Mouse (Mus musculus) right cerebral cortex, postnatal 25 days (tissue): ENCODE results near the gene Efcab12.
A peak's percentile ranks its signal among the peaks of the same experiment; 100 is the strongest.

ENCODE experiments used
- DNase-seq: peaks from one replicate; pipeline ENCODE4 v3.0.0; 2022

Efcab12 gene

GRCm38 (mm10) chr6:115791016-115791415 is 47.2 kb downstream of the Efcab12 start:
- DNase-seq = no peak

- DNase-seq = no peak
Observed at GRCm38 (mm10) chr6:115782781-115783180, 55.4 kb downstream of the Efcab12 start.

- no peak for DNase-seq
Observed at GRCm38 (mm10) chr6:115776363-115776762, 61.8 kb downstream of the Efcab12 start.

- no peak for DNase-seq
Observed at GRCm38 (mm10) chr6:115775838-115776237, 62.4 kb downstream of the Efcab12 start.

GRCm38 (mm10) chr6:115774501-115774921 is 63.7 kb downstream of the Efcab12 start, which contains the start of gene Cand2:
Gene Cand2, plus strand, starts transcription at chr6:115774538.
- DNase-seq = peak; percentile 8

GRCm38 (mm10) chr6:115773966-115774413 is 64.2 kb downstream of the Efcab12 start:
- DNase-seq = no peak

- DNase-seq = no peak
Observed at GRCm38 (mm10) chr6:115772604-115773003, 65.6 kb downstream of the Efcab12 start.

- no peak for DNase-seq
Observed at GRCm38 (mm10) chr6:115772201-115772600, 66.0 kb downstream of the Efcab12 start.

GRCm38 (mm10) chr6:115770852-115771251 is 67.4 kb downstream of the Efcab12 start:
- no peak for DNase-seq

- no peak for DNase-seq
Observed at GRCm38 (mm10) chr6:115770059-115770670, 68.0 kb downstream of the Efcab12 start.

GRCm38 (mm10) chr6:115768207-115768606 is 70.0 kb downstream of the Efcab12 start:
- DNase-seq = no peak

- no peak for DNase-seq
Observed at GRCm38 (mm10) chr6:115767357-115767756, 70.9 kb downstream of the Efcab12 start.

- DNase-seq = peak; percentile 8
Observed at GRCm38 (mm10) chr6:115764179-115764578, 74.0 kb downstream of the Efcab12 start.

GRCm38 (mm10) chr6:115761995-115762756 is 76.0 kb downstream of the Efcab12 start, which contains the start of gene Tmem40:
Gene Tmem40, minus strand, starts transcription at chr6:115762410.
- DNase-seq = no peak

GRCm38 (mm10) chr6:115760982-115761381 is 77.2 kb downstream of the Efcab12 start:
- DNase-seq = no peak
